Mouse (Mus musculus) thymus, postnatal 14 days (tissue): ENCODE measurements around the gene Ccdc159.

ENCODE experiments used
- DNase-seq: peaks from one replicate; pipeline ENCODE4 v3.0.0; 2021

Gene Ccdc159

GRCm38 (mm10) chr9:21935466-21936131 lies 8.3 kb downstream of the Ccdc159 start:
- DNase-seq = no peak

GRCm38 (mm10) chr9:21936692-21937570 lies 9.7 kb downstream of the Ccdc159 start, which contains the start of gene Plppr2:
Plppr2 (plus strand) TSS chr9:21937033.
- peak; percentile 84 for DNase-seq

DNA sequence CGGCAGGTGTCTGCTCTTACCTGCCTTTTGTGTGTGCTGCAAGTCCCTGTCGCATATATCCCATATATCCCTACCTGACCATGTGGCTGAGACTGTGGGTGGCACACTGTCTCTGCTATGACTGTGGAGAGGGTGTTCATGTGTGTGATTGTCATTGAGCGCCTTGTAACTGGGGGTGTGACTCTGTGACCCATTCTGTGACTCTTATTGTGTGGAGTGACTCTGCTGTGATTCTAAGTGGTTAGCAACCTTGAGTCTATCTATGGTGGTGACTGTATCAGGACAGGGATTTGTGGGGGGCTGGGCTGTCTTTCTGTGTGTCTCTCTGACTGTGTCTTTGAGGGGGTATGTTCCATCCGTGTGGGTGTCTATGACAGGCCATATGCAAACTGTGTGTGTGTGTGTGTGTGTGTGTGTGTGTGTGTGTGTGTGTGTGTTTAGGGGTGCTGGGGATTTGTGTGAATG lies 10.5 kb downstream of the Ccdc159 start:
- DNase-seq = no peak

- no peak for DNase-seq
These were observed 11.1 kb downstream of the Ccdc159 start for GRCm38 (mm10) chr9:21938234-21938855.

DNA sequence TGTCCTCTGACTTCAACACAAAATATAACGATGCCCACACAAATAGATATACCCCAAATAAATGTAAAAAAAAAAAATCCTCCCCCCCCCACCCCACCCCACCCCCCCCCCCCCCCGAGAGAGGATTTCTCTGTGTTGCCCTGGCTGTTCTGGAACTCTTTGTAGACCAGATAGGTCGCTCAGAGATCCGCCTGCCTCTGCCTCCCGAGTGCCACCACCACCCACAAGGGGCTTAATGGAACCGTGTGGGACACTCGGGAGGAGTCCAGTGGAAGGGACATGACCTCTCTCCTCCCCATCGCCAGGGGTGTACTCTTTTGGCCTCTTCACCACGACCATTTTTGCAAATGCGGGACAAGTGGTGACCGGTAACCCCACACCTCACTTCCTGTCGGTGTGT lies 15.8 kb downstream of the Ccdc159 start:
- DNase-seq = no peak

DNA sequence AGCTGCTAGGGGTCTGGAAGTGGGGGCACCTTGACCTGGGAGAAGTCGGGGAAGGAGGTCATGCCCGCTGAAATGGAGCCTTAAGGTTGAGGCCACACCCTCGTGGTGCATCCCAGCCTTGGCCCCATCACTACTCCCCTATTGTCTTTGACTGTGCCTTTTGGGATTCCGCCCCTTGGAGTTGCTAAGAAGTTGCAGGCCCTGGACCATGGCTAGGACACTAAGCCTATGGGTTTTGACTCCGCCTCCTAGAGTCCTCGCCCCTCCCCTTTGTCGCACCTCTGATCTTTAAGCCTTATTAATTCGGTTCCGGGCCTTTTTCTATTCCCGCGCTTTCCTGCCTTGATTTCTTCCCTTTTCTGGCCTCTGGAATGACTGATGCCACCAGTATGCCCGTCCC lies 16.4 kb downstream of the Ccdc159 start:
- no peak for DNase-seq

- DNase-seq = no peak
These were observed 17.0 kb downstream of the Ccdc159 start for GRCm38 (mm10) chr9:21944267-21944666.

GRCm38 (mm10) chr9:21947540-21948130 lies 20.4 kb downstream of the Ccdc159 start:
- no peak for DNase-seq

- DNase-seq = no peak
These were observed 20.9 kb downstream of the Ccdc159 start for GRCm38 (mm10) chr9:21948146-21948545.

GRCm38 (mm10) chr9:21948790-21949189 lies 21.5 kb downstream of the Ccdc159 start:
- no peak for DNase-seq

- DNase-seq = peak; percentile 72
These were observed 23.1 kb downstream of the Ccdc159 start for GRCm38 (mm10) chr9:21950322-21950721.

GRCm38 (mm10) chr9:21951977-21952376 lies 24.7 kb downstream of the Ccdc159 start:
- DNase-seq = no peak

- DNase-seq = no peak
These were observed 26.3 kb downstream of the Ccdc159 start for GRCm38 (mm10) chr9:21953600-21953999.

- DNase-seq = no peak
These were observed 27.4 kb downstream of the Ccdc159 start for GRCm38 (mm10) chr9:21954635-21955034.

- no peak for DNase-seq
These were observed 27.9 kb downstream of the Ccdc159 start for GRCm38 (mm10) chr9:21955225-21955569.

DNA sequence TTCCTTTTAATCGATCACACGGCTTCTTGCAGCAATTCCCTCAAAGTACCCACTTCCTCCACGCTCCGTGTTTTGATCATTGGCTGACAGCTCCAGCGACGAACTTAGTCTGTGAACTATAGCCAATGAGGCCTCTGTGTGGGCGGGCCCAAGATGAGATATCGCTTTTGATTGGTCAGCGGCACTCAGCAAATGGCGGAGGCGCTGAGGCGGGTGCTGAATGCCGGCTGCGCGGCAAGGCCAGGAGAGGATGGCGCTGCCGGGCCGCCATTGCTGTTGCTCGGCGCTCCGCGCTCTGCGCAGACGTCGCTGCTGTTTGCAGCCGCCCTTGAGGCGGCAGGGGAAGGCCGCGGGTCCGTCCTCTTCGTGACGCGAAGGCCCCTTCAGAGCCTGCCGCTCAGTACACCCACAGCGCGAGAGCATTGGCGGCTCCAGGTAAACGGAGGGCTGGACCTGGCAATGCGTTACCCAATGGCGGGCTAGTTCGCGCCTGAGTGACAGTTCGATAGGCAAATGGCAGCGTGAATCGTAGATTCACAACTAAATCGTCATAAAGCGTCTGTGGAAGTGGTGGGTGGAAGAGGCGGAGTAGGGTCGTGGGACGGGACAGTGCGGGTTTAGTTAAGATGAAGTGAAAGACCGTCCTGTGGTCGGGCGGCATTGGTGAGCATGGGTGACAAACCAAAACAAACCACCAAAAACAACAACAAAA lies 28.5 kb downstream of the Ccdc159 start, which contains the start of gene Swsap1:
TSS of gene Swsap1 (plus strand) at position 186 of the 712 bp plus-strand sequence.
- DNase-seq = peak; percentile 98

DNA sequence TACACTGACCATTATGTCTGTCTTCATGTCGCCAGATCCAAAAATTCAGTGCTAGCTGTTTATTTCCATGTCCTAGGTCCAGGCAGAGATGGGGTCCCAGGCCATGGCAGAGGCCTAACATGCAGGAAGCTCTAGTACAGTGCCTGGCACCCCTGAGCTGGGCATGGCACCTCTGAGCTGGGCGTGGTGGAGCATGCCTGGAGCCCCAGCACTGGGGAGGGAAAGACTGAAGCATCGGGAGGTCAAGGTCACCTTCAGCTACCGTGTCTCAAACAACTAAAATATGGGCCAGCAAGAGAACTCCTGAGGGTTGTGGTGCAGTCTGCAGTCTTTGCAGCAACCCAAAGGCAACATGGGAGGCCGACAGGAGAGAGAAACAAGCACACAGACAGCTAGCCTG lies 31.1 kb downstream of the Ccdc159 start:
- DNase-seq = no peak

DNA sequence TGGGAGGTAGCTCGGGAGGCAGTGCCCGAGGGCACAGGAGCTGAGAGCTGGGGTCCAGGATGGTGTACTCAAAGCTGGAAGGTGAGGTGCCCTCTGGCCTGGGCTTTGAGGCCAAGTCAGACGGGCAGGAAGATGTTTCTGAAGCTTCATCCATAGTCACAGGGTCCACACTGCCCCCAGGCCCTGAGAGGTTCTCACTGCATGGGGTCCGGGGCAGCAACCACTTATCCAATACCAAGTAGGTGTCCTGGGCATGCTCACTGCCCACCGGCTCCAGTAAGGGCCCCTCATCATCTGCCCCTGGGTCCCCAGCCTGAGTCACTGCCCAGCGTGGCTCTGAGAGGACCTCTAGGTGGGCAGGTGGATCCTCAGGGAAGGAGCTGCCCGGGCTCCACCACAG lies 32.0 kb downstream of the Ccdc159 start:
- no peak for DNase-seq

DNA sequence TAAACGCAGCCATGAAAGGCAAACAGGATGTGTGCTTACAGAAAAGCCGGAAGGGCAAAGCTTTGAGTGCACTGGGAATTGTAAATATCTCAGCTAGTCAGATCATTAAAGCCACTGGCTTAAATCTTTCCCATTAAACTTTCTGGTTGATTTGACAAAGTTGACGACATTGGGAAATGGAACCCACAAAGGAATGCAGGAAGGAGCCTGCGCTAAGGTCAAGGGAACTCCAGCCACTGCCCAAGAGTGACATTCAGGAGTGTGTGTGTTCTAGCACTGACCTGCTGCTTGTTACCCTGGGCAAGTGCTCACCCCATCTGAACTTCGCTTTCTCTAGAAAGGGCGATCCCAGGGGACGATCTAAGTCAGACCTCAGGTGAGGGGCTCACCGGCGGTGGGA lies 32.9 kb downstream of the Ccdc159 start:
- no peak for DNase-seq

GRCm38 (mm10) chr9:21960558-21961208 lies 33.4 kb downstream of the Ccdc159 start:
- no peak for DNase-seq

DNA sequence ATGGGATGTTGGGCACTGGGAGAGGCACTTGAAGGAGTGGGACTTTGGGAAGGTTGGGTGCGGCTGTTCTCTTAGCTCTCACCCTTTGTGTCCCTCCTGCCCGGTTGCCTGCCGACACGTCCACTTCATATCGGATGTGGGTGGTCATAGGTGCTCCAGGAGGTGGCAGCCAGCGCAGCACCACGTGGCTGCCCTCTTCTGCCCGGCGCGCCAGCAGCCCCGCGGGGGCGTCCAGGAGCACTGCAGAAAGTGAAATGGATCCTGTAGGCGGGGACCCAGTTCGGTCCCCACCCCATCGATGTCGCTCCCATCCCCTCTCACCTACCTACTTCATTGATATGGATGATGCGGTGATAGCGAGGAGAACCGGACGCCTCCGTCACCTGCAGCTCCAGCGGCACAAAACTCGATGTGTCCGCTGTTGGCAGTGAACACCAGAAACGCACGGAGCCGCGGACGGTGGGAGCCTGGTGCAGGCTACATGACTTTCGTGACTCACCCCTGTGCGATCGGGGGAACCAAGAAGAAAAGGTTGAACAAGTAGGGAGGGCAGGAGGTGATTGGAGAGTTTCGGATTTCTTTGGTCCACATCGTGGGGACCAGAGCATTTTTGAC lies 34.2 kb downstream of the Ccdc159 start:
- DNase-seq = no peak

DNA sequence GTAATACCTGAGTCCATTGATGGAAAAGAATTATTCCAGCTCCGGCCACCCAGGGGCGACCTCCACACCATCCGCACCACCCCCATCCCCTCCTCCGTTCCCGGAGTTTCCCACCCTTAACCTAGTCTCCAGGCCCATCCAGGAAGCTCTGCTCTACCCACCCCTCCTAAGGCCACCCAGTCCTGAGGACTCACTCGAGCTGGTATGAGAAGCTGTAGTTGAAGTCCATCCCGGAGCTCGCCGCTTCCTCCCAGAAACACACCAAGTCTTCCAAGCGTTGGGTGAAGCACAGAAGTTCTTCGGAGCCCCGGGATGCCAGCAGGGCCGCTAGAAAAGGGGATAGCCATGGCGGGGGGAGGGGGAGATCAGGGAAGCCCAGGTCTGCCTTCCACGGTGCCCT lies 34.7 kb downstream of the Ccdc159 start:
- no peak for DNase-seq
